Mouse (Mus musculus): ENCODE measurements around the gene Mgat4b. TPM values are rescaled to one million over a fixed set of nuclear protein-coding genes. Genes with fewer than 3 reads are reported as not detected.

The Mgat4b gene
- polyA plus RNA-seq, 1 experiment from 2014 or later, result 29.9 TPM

- peaks cover 70% of the 10 kb centered on the region for H3K27me3 ChIP-seq (ENCODE audit: insufficient read depth, poor library complexity, severe bottlenecking)
- H3K4me3 ChIP-seq, result no peak overlapping the region
- peaks cover 47% of the 10 kb centered on the region for H3K4me1 ChIP-seq (replicated peaks)
- H3K36me3 ChIP-seq, result peaks cover 41% of the 10 kb centered on the region
- H3K9me3 ChIP-seq, result no peaks in the 10 kb centered on the region
- DNase-seq (ENCODE audit: low spot score), result no peak
- WGBS, result 86% methylated on average over 11 of the region's 11 CpGs
- no peak overlapping the region for H3K27ac ChIP-seq
These were observed 23.3 kb downstream of the Mgat4b start for GRCm38 (mm10) chr11:50233993-50234392.

- H3K27ac ChIP-seq, result no peak overlapping the region
- no peak for DNase-seq (ENCODE audit: low spot score)
- peaks cover 41% of the 10 kb centered on the region for H3K4me1 ChIP-seq (replicated peaks)
- no peak overlapping the region for H3K4me3 ChIP-seq
- no peaks in the 10 kb centered on the region for H3K9me3 ChIP-seq
- peaks cover 41% of the 10 kb centered on the region for H3K36me3 ChIP-seq
- H3K27me3 ChIP-seq (ENCODE audit: insufficient read depth, poor library complexity, severe bottlenecking), result peaks cover 71% of the 10 kb centered on the region
- 93% methylated on average over 25 of the region's 25 CpGs for WGBS
These were observed 23.9 kb downstream of the Mgat4b start for GRCm38 (mm10) chr11:50234606-50235005.

DNA sequence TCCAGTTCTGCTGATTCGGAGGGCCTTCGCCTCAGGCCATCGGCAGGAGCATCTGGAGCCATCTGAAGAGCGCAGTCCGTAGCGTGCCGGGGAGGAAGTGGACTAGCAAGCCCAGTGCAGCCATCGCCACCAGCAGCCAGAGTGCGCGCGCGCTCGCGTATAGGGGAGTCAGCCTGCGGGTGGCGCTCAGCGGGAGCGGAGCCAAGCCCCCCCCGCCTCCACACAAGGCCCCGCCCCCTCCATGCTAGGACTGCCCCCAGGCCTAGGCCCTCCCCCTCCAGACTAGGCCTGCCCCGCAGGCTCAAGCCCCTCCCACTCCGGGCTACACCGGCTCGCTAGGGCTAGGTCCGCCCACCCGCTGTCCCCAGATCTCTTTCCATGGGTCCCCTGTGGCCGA is 25.8 kb downstream of the Mgat4b start:
- Histone ChIP-seq H3K36me3 (peaks cover 36% of the 10 kb centered on the region), H3K4me1 (replicated peaks) (peaks cover 26% of the 10 kb centered on the region), H3K4me3 (peak overlapping the region; percentile 76), H3K27ac (peak overlapping the region; percentile 77), H3K9me3 (no peaks in the 10 kb centered on the region), H3K27me3 (ENCODE audit: insufficient read depth, poor library complexity, severe bottlenecking) (peaks cover 58% of the 10 kb centered on the region)
- DNase-seq (ENCODE audit: low spot score), result peak; percentile 88
- WGBS, result under 1% methylated on average over 27 of the region's 27 CpGs

DNA sequence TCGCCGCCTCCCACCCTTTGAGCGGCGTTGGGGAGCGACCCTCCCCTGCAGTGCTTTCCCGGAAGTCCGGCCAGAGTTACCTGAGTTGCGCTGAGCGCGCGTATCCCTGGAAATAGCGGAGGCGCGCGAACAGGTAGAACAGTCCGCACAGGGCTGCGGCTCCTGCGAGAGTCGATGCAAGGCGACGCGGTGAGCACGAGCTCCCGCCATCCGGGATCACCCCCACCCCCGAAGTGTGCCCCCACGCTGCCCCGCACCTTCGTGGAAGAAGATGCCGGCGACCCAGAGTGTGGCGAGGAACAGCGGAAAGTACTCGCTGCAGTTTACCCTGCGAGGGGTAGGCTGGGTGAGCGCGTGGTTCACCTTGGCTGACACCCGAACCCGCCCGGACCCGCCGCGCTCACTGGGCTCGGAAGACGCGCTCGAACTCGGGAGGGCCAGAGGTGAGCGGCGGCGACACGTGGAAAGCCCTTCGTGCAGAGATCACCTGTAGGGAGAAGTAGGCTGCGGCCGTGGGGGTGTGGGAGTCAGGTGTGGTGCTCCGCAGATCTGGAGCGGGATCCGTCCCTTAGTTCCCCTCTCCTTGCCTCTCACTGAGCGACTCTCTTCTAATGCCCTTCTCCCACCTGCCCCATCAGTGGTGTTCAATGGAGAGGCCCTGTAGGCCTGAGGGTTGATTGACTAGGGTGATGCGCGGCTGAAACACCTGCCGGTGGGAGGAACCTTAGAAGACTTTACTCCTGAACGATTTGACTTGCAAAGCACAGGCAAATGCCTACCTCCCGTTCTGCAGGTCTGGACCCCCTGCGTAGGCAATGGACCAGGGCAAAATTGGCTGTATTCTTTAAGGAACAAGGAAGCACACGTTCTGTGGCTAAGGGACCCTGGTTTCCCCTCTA is 26.5 kb downstream of the Mgat4b start:
- no peaks in the 10 kb centered on the region for H3K9me3 ChIP-seq
- H3K27ac ChIP-seq, result peak overlapping the region; percentile 77
- WGBS, result 1% methylated on average over 66 of the region's 66 CpGs
- H3K36me3 ChIP-seq, result peaks cover 30% of the 10 kb centered on the region
- H3K27me3 ChIP-seq (ENCODE audit: insufficient read depth, poor library complexity, severe bottlenecking), result peaks cover 56% of the 10 kb centered on the region
- no peak for DNase-seq (ENCODE audit: low spot score)
- peak overlapping the region; percentile 76 for H3K4me3 ChIP-seq
- peaks cover 22% of the 10 kb centered on the region for H3K4me1 ChIP-seq (replicated peaks)

- peak within 1 kb of the TSS; percentile 76 for H3K4me3 ChIP-seq
- H3K27me3 ChIP-seq (ENCODE audit: insufficient read depth, poor library complexity, severe bottlenecking), result peaks cover 51% of the 10 kb centered on the region
- WGBS, result 46% methylated on average over 10 of the region's 10 CpGs
- H3K36me3 ChIP-seq, result peaks cover 19% of the 10 kb centered on the region
- H3K27ac ChIP-seq, result no peak within 1 kb of the TSS
- peaks cover 22% of the 10 kb centered on the region for H3K4me1 ChIP-seq (replicated peaks)
- no peak for DNase-seq (ENCODE audit: low spot score)
- H3K9me3 ChIP-seq, result no peaks in the 10 kb centered on the region
These were observed 27.6 kb downstream of the Mgat4b start, which contains the start of gene Ltc4s for GRCm38 (mm10) chr11:50238324-50238723. Ltc4s (minus strand) TSS chr11:50238616.

- 92% methylated on average over 9 of the region's 9 CpGs for WGBS
- no peak for DNase-seq (ENCODE audit: low spot score)
- H3K4me1 ChIP-seq (replicated peaks), result peaks cover 22% of the 10 kb centered on the region
- peaks cover 51% of the 10 kb centered on the region for H3K27me3 ChIP-seq (ENCODE audit: insufficient read depth, poor library complexity, severe bottlenecking)
- peaks cover 11% of the 10 kb centered on the region for H3K36me3 ChIP-seq
- no peak overlapping the region for H3K27ac ChIP-seq
- no peak overlapping the region for H3K4me3 ChIP-seq
- no peaks in the 10 kb centered on the region for H3K9me3 ChIP-seq
These were observed 28.4 kb downstream of the Mgat4b start for GRCm38 (mm10) chr11:50238821-50239791.

DNA sequence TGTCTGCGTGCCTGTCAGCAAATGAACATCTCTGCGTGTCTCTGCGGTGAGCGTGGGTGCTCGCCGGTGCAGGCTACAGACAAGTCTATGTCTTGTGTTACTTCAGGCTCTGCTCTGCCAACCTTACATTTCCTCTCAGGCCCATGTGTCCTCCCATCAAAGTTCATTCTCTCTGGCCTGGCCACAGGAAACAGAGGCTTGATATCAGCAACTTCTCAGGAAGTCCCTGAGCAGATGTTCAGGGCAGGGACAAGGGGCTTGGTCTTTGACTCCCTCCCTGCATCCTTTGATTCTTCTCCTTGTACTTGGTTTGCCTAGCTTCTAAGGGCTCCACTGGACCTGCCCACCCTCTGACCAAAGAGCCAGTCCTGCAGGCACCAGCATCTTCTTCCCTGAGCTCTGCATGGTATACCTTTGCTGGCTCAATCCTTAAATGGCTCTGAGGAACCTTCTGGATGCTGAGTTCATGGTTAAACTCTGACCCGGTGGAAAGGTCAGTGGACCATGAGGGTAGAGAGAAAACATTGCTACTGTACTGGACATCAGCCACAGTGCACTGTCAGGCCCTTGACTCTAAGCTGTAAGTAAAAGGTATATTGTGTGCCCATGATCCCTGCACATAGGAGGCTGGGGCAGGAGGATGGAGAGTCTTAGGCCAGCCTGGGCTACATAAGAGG is 29.7 kb downstream of the Mgat4b start:
- no peak overlapping the region for H3K27ac ChIP-seq
- no peak for DNase-seq (ENCODE audit: low spot score)
- H3K27me3 ChIP-seq (ENCODE audit: insufficient read depth, poor library complexity, severe bottlenecking), result peaks cover 42% of the 10 kb centered on the region
- H3K4me1 ChIP-seq (replicated peaks), result peaks cover 22% of the 10 kb centered on the region
- H3K36me3 ChIP-seq, result no peaks in the 10 kb centered on the region
- H3K4me3 ChIP-seq, result no peak overlapping the region
- WGBS, result 98% methylated on average over 7 of the region's 7 CpGs
- no peaks in the 10 kb centered on the region for H3K9me3 ChIP-seq

- peaks cover 9% of the 10 kb centered on the region for H3K27me3 ChIP-seq (ENCODE audit: insufficient read depth, poor library complexity, severe bottlenecking)
- no peak overlapping the region for H3K27ac ChIP-seq
- H3K4me1 ChIP-seq (replicated peaks), result no peaks in the 10 kb centered on the region
- no peak for DNase-seq (ENCODE audit: low spot score)
- H3K36me3 ChIP-seq, result no peaks in the 10 kb centered on the region
- 84% methylated on average over 6 of the region's 6 CpGs for whole genome bisulfite sequencing
- H3K9me3 ChIP-seq, result no peaks in the 10 kb centered on the region
- H3K4me3 ChIP-seq, result no peak overlapping the region
These were observed 33.2 kb downstream of the Mgat4b start for GRCm38 (mm10) chr11:50243926-50244325.

GRCm38 (mm10) chr11:50245269-50245668 is 34.6 kb downstream of the Mgat4b start:
- no peak for DNase-seq (ENCODE audit: low spot score)
- no peaks in the 10 kb centered on the region for H3K9me3 ChIP-seq
- 60% methylated on average over 5 of the region's 5 CpGs for WGBS
- H3K36me3 ChIP-seq, result no peaks in the 10 kb centered on the region
- no peaks in the 10 kb centered on the region for H3K4me1 ChIP-seq (replicated peaks)
- H3K27ac ChIP-seq, result no peak overlapping the region
- no peaks in the 10 kb centered on the region for H3K27me3 ChIP-seq (ENCODE audit: insufficient read depth, poor library complexity, severe bottlenecking)
- H3K4me3 ChIP-seq, result no peak overlapping the region

DNA sequence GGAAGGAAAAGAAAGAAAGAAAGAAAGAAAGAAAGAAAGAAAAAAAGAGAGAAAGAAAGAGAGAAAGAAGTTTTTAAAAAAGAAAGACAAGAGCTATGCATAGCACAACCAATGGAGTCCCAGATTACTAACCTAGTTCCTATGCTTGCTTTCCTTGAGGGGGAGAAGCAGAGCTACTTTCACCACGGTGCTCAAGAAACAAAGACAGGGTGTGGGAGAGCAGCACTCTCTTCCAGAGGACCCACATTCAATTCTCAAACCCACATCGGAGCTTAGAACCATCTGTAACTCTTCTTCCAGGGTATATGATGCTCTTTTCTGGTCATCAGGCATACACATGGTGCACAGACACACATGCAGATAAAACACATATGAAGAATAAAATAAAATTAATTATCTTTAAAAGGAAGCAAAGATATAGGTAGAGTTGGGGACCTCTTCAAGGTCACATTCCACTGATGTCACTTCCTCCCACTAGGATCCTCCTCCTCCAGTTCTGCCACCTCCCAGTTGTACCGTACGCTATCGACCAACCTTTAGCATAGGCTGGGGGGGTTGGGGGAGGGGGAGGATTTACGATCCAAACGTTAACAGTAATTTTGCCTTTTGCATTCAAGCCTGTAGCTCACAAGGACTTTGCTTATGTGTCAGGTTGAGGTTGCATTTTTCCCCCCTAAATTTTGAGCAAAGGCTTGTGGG is 37.9 kb downstream of the Mgat4b start:
- H3K27ac ChIP-seq, result no peak overlapping the region
- 82% methylated on average over 7 of the region's 7 CpGs for WGBS
- DNase-seq (ENCODE audit: low spot score), result no peak
- H3K9me3 ChIP-seq, result no peaks in the 10 kb centered on the region
- no peaks in the 10 kb centered on the region for H3K27me3 ChIP-seq (ENCODE audit: insufficient read depth, poor library complexity, severe bottlenecking)
- no peaks in the 10 kb centered on the region for H3K36me3 ChIP-seq
- no peak overlapping the region for H3K4me3 ChIP-seq
- peaks cover 21% of the 10 kb centered on the region for H3K4me1 ChIP-seq (replicated peaks)

DNA sequence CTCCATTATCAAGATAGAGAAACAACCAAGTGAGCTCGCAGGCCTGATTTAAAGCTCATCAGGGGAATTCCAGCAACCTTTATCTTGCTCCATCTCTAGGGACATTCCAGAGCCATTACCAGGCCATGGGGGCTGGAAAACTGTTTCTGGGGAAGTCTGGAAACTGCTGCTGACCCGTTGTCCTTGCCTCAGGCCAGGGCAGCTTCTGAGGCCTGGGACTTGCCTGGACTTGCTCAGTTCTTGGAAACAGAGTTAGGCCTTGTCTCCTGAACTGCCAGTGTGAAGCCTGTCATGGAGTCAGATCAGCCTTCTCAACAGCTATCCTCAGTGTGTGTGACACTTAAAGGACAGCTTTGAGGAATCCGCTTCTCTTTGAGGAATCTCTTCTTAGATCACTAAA is 41.5 kb downstream of the Mgat4b start:
- WGBS, result 63% methylated on average over 3 of the region's 3 CpGs
- peak; percentile 47 for DNase-seq (ENCODE audit: low spot score)
- peak overlapping the region; percentile 75 for H3K27ac ChIP-seq
- H3K4me1 ChIP-seq (replicated peaks), result peaks cover 28% of the 10 kb centered on the region
- H3K27me3 ChIP-seq (ENCODE audit: insufficient read depth, poor library complexity, severe bottlenecking), result no peaks in the 10 kb centered on the region
- no peak overlapping the region for H3K4me3 ChIP-seq
- H3K36me3 ChIP-seq, result peaks cover 27% of the 10 kb centered on the region
- no peaks in the 10 kb centered on the region for H3K9me3 ChIP-seq
